Mouse (Mus musculus): ENCODE measurements around the gene Bri3. TPM values are rescaled to one million over a fixed set of nuclear protein-coding genes. Genes with fewer than 3 reads are reported as not detected.

Gene Bri3
- polyA plus RNA-seq, 1 experiment from 2014 or later = 313 TPM

GRCm38 (mm10) chr5:144439286-144440040 lies 195.2 kb downstream of the Bri3 start:
- Histone ChIP-seq H3K9ac (ENCODE audit: low read depth, low read length) (no peak overlapping the region), H3K27me3 (replicated peaks; ENCODE audit: control insufficient read depth, insufficient read depth, low read length) (no peaks in the 10 kb centered on the region), H3K36me3 (ENCODE audit: control insufficient read depth, insufficient read depth) (no peaks in the 10 kb centered on the region), H3K4me2 (replicated peaks; ENCODE audit: low read depth) (no peak overlapping the region), H3K4me1 (replicated peaks; ENCODE audit: control insufficient read depth, insufficient read depth, low read length) (no peaks in the 10 kb centered on the region), H3K9me3 (ENCODE audit: control insufficient read depth) (no peaks in the 10 kb centered on the region), H3K4me3 (ENCODE audit: low read depth, low read length) (no peak overlapping the region), H3K27ac (ENCODE audit: low read depth, low read length) (no peak overlapping the region)
- 80% methylated on average over 10 of the region's 10 CpGs for WGBS
- TF ChIP-seq CTCF (IDR thresholded peaks at IDR 0.05; ENCODE audit: low read depth) = no peak
- no peak for ATAC-seq

- no peaks in the 10 kb centered on the region for H3K27me3 ChIP-seq (replicated peaks; ENCODE audit: control insufficient read depth, insufficient read depth, low read length)
- no peaks in the 10 kb centered on the region for H3K9me3 ChIP-seq (ENCODE audit: control insufficient read depth)
- H3K36me3 ChIP-seq (ENCODE audit: control insufficient read depth, insufficient read depth) = no peaks in the 10 kb centered on the region
- no peaks in the 10 kb centered on the region for H3K4me1 ChIP-seq (replicated peaks; ENCODE audit: control insufficient read depth, insufficient read depth, low read length)
- H3K4me2 ChIP-seq (replicated peaks; ENCODE audit: low read depth) = no peak overlapping the region
- ATAC-seq = no peak
- H3K4me3 ChIP-seq (ENCODE audit: low read depth, low read length) = no peak overlapping the region
- TF ChIP-seq CTCF (IDR thresholded peaks at IDR 0.05; ENCODE audit: low read depth) = no peak
- no peak overlapping the region for H3K27ac ChIP-seq (ENCODE audit: low read depth, low read length)
- 77% methylated on average over 12 of the region's 12 CpGs for WGBS
- H3K9ac ChIP-seq (ENCODE audit: low read depth, low read length) = no peak overlapping the region
These were observed 197.6 kb downstream of the Bri3 start for GRCm38 (mm10) chr5:144441831-144442271.

GRCm38 (mm10) chr5:144446475-144447225 lies 202.4 kb downstream of the Bri3 start:
- 79% methylated on average over 10 of the region's 10 CpGs for WGBS
- peak; percentile 65 for TF ChIP-seq CTCF (IDR thresholded peaks at IDR 0.05; ENCODE audit: low read depth)
- ATAC-seq = peak; percentile 55
- Histone ChIP-seq H3K4me3 (ENCODE audit: low read depth, low read length) (no peak overlapping the region), H3K9ac (ENCODE audit: low read depth, low read length) (no peak overlapping the region), H3K4me1 (replicated peaks; ENCODE audit: control insufficient read depth, insufficient read depth, low read length) (0 out of 2 replicates have a peak, but pooled peaks cover 6% of the 10 kb centered on the region), H3K9me3 (ENCODE audit: control insufficient read depth) (no peaks in the 10 kb centered on the region), H3K27me3 (replicated peaks; ENCODE audit: control insufficient read depth, insufficient read depth, low read length) (no peaks in the 10 kb centered on the region), H3K4me2 (replicated peaks; ENCODE audit: low read depth) (no peak overlapping the region), H3K36me3 (ENCODE audit: control insufficient read depth, insufficient read depth) (no peaks in the 10 kb centered on the region), H3K27ac (ENCODE audit: low read depth, low read length) (no peak overlapping the region)

- WGBS = 52% methylated on average over 8 of the region's 8 CpGs
- ATAC-seq = peak; percentile 83
These were observed 203.0 kb downstream of the Bri3 start for GRCm38 (mm10) chr5:144447226-144447616.

GRCm38 (mm10) chr5:144447975-144448374 lies 203.7 kb downstream of the Bri3 start:
- Histone ChIP-seq H3K4me1 (replicated peaks; ENCODE audit: control insufficient read depth, insufficient read depth, low read length) (0 out of 2 replicates have a peak, but pooled peaks cover 6% of the 10 kb centered on the region), H3K4me3 (ENCODE audit: low read depth, low read length) (no peak overlapping the region), H3K9me3 (ENCODE audit: control insufficient read depth) (no peaks in the 10 kb centered on the region), H3K4me2 (replicated peaks; ENCODE audit: low read depth) (no peak overlapping the region), H3K27ac (ENCODE audit: low read depth, low read length) (no peak overlapping the region), H3K36me3 (ENCODE audit: control insufficient read depth, insufficient read depth) (no peaks in the 10 kb centered on the region), H3K9ac (ENCODE audit: low read depth, low read length) (no peak overlapping the region), H3K27me3 (replicated peaks; ENCODE audit: control insufficient read depth, insufficient read depth, low read length) (no peaks in the 10 kb centered on the region)
- ATAC-seq = peak; percentile 55
- 22% methylated on average over 5 of the region's 5 CpGs for WGBS
- TF ChIP-seq CTCF (IDR thresholded peaks at IDR 0.05; ENCODE audit: low read depth) = no peak

More at GRCm38 (mm10) chr5:144447226-144447616, 203.0 kb downstream of the Bri3 start:
- H3K27me3 ChIP-seq (replicated peaks; ENCODE audit: control insufficient read depth, insufficient read depth, low read length) = no peaks in the 10 kb centered on the region
- H3K9me3 ChIP-seq (ENCODE audit: control insufficient read depth) = no peaks in the 10 kb centered on the region
- no peak overlapping the region for H3K4me3 ChIP-seq (ENCODE audit: low read depth, low read length)
- no peak overlapping the region for H3K27ac ChIP-seq (ENCODE audit: low read depth, low read length)
- H3K9ac ChIP-seq (ENCODE audit: low read depth, low read length) = no peak overlapping the region
- no peak for TF ChIP-seq CTCF (IDR thresholded peaks at IDR 0.05; ENCODE audit: low read depth)
- no peaks in the 10 kb centered on the region for H3K36me3 ChIP-seq (ENCODE audit: control insufficient read depth, insufficient read depth)
- H3K4me2 ChIP-seq (replicated peaks; ENCODE audit: low read depth) = no peak overlapping the region
- 0 out of 2 replicates have a peak, but pooled peaks cover 6% of the 10 kb centered on the region for H3K4me1 ChIP-seq (replicated peaks; ENCODE audit: control insufficient read depth, insufficient read depth, low read length)

GRCm38 (mm10) chr5:144452776-144453455 lies 208.7 kb downstream of the Bri3 start:
- no peak for TF ChIP-seq CTCF (IDR thresholded peaks at IDR 0.05; ENCODE audit: low read depth)
- Histone ChIP-seq H3K9me3 (ENCODE audit: control insufficient read depth) (no peaks in the 10 kb centered on the region), H3K27ac (ENCODE audit: low read depth, low read length) (no peak overlapping the region), H3K36me3 (ENCODE audit: control insufficient read depth, insufficient read depth) (no peaks in the 10 kb centered on the region), H3K9ac (ENCODE audit: low read depth, low read length) (no peak overlapping the region), H3K4me3 (ENCODE audit: low read depth, low read length) (no peak overlapping the region), H3K4me1 (replicated peaks; ENCODE audit: control insufficient read depth, insufficient read depth, low read length) (0 out of 2 replicates have a peak, but pooled peaks cover 3% of the 10 kb centered on the region), H3K4me2 (replicated peaks; ENCODE audit: low read depth) (no peak overlapping the region), H3K27me3 (replicated peaks; ENCODE audit: control insufficient read depth, insufficient read depth, low read length) (no peaks in the 10 kb centered on the region)
- ATAC-seq = no peak
- WGBS = 47% methylated on average over 7 of the region's 7 CpGs

Measured in intestine, postnatal 0 days (tissue).